In genomic region chr2:58180776-58181175, GRCm38 (mm10) we compare ENCODE assay signal across 17 mouse cellular contexts.
"Had no signal": no experiment of that assay in that cellular context is flagged by ENCODE, and none has a peak within 500 bp of the region (broad histone marks: within the 10 kb centered on the region; RNA-seq: fewer than 3 reads in every experiment).

No protein-coding gene starts in this region.

- H3K27me3 ChIP-seq: liver, embryonic 15.5 days; lung, embryonic 15.5 days; megakaryocyte, embryonic 14.5 days; midbrain, embryonic 13.5 days; midbrain, embryonic 15.5 days; neural tube, embryonic 13.5 days had no signal

- H3K9me3 ChIP-seq: liver, embryonic 15.5 days; lung, embryonic 15.5 days; megakaryocyte, embryonic 14.5 days; midbrain, embryonic 13.5 days; midbrain, embryonic 15.5 days; neural tube, embryonic 13.5 days had no signal

- DNase-seq: liver, postnatal 0 days; lung, adult 2 months; lung, postnatal 14 days; lung, postnatal 36 days; right cerebral cortex, postnatal 14 days; thymus, adult 18-20 months; thymus, postnatal 25 days; thymus, postnatal 4 days had no signal

- H3K27ac ChIP-seq: liver, embryonic 15.5 days; lung, embryonic 15.5 days; macrophage; midbrain, embryonic 13.5 days; midbrain, embryonic 15.5 days; neural tube, embryonic 13.5 days had no signal

- H3K4me1 ChIP-seq: liver, embryonic 15.5 days; lung, embryonic 15.5 days; midbrain, embryonic 13.5 days; midbrain, embryonic 15.5 days; neural tube, embryonic 13.5 days had no signal

- H3K36me3 ChIP-seq: liver, embryonic 15.5 days; lung, embryonic 15.5 days; midbrain, embryonic 13.5 days; midbrain, embryonic 15.5 days; neural tube, embryonic 13.5 days had no signal

- H3K4me2 ChIP-seq: liver, embryonic 15.5 days; lung, embryonic 15.5 days; midbrain, embryonic 11.5 days; midbrain, embryonic 13.5 days; midbrain, embryonic 15.5 days; neural tube, embryonic 13.5 days had no signal

- H3K9ac ChIP-seq: liver, embryonic 15.5 days; liver, postnatal 0 days; lung, embryonic 15.5 days; midbrain, embryonic 13.5 days; midbrain, embryonic 15.5 days; neural tube, embryonic 13.5 days had no signal

- H3K4me3 ChIP-seq: liver, embryonic 15.5 days; lung, embryonic 15.5 days; megakaryocyte, embryonic 14.5 days; midbrain, embryonic 13.5 days; midbrain, embryonic 15.5 days; neural tube, embryonic 13.5 days had no signal

- ATAC-seq: liver, postnatal 0 days; lung, postnatal 0 days; midbrain, embryonic 13.5 days; midbrain, embryonic 15.5 days had no signal
